Mouse (Mus musculus) neural tube, embryonic 10.5 days (tissue): ENCODE results near the gene Hoxd13.

Experiments used
- DNase-seq: peaks from one replicate; pipeline ENCODE4 v3.0.0-alpha.2; 2017; ENCODE audit warnings: low spot score; ENCODE audit errors: extremely low spot score

Gene Hoxd13

GRCm38 (mm10) chr2:74667842-74668357, at the start of gene Hoxd13:
TSS of gene Hoxd13 (plus strand) at chr2:74668310.
- DNase-seq: no peak

- DNase-seq: no peak
Observed at GRCm38 (mm10) chr2:74619676-74620246, 48.3 kb upstream of the Hoxd13 start.

- DNase-seq: no peak
Observed at GRCm38 (mm10) chr2:74620368-74620767, 47.7 kb upstream of the Hoxd13 start.

- DNase-seq: no peak
Observed at GRCm38 (mm10) chr2:74635412-74635811, 32.7 kb upstream of the Hoxd13 start.

- no peak for DNase-seq
Observed at GRCm38 (mm10) chr2:74642431-74642830, 25.7 kb upstream of the Hoxd13 start.

GRCm38 (mm10) chr2:74645631-74646030, 22.5 kb upstream of the Hoxd13 start:
- DNase-seq: no peak

GRCm38 (mm10) chr2:74647082-74647864, 20.8 kb upstream of the Hoxd13 start:
- DNase-seq: no peak

- no peak for DNase-seq
Observed at GRCm38 (mm10) chr2:74652996-74653340, 15.1 kb upstream of the Hoxd13 start.

- DNase-seq: no peak
Observed at GRCm38 (mm10) chr2:74653781-74654535, 14.2 kb upstream of the Hoxd13 start.

- DNase-seq: no peak
Observed at GRCm38 (mm10) chr2:74654743-74655419, 13.2 kb upstream of the Hoxd13 start.

GRCm38 (mm10) chr2:74655420-74655781, 12.7 kb upstream of the Hoxd13 start:
- DNase-seq: no peak

GRCm38 (mm10) chr2:74655821-74656631, 12.1 kb upstream of the Hoxd13 start:
- peak; percentile 71 for DNase-seq

GRCm38 (mm10) chr2:74656632-74657021, 11.5 kb upstream of the Hoxd13 start:
- DNase-seq: no peak

- DNase-seq: peak; percentile 77
Observed at GRCm38 (mm10) chr2:74657251-74658023, 10.7 kb upstream of the Hoxd13 start.

- peak; percentile 72 for DNase-seq
Observed at GRCm38 (mm10) chr2:74658024-74658666, 10.0 kb upstream of the Hoxd13 start.

- peak; percentile 80 for DNase-seq
Observed at GRCm38 (mm10) chr2:74658667-74659371, 9.3 kb upstream of the Hoxd13 start.

GRCm38 (mm10) chr2:74659507-74660005, 8.6 kb upstream of the Hoxd13 start, which contains the start of gene Evx2:
TSS of gene Evx2 (minus strand) at chr2:74659557.
- DNase-seq: no peak
